Mouse (Mus musculus) liver, adult 2 months (tissue): Measurements from ENCODE around the gene Krt77. TPM values are rescaled to one million over a fixed set of nuclear protein-coding genes. Genes with fewer than 3 reads are reported as not detected.

Source experiments
- DNase-seq: peaks from one replicate; pipeline ENCODE4 v3.0.0-alpha.2; 2011; ENCODE audit warnings: low read depth, low spot score; ENCODE audit errors: extremely low read depth
- H3K27ac ChIP-seq: fragments of 200-500 bp; replicated peaks from 2 replicates; pipeline ENCODE4 v1.5.1; 2012; ENCODE audit warnings: low read depth, mild to moderate bottlenecking, control low read depth, inconsistent platforms, low read length; ENCODE audit not compliant: insufficient read depth
- H3K27me3 ChIP-seq: fragments of 200-500 bp; 2 replicates; pipeline ENCODE4 v1.6.1; 2012; ENCODE audit warnings: mild to moderate bottlenecking, moderate library complexity, low read length, inconsistent platforms; ENCODE audit not compliant: control insufficient read depth, insufficient read depth
- H3K36me3 ChIP-seq: fragments of 200-500 bp; 2 replicates; pipeline ENCODE4 v1.6.1; 2012; ENCODE audit warnings: low read length, inconsistent platforms; ENCODE audit not compliant: control insufficient read depth, insufficient read depth
- H3K4me1 ChIP-seq: fragments of 200-500 bp; 2 replicates; pipeline ENCODE4 v1.6.1; 2011; ENCODE audit warnings: low read length; ENCODE audit not compliant: control insufficient read depth, insufficient read depth
- H3K4me3 ChIP-seq: fragments of 200-500 bp; 2 replicates; pipeline ENCODE4 v1.5.1; 2011; ENCODE audit warnings: low read depth, mild to moderate bottlenecking, control low read depth, low read length, moderate library complexity; ENCODE audit not compliant: insufficient read depth
- H3K79me2 ChIP-seq: fragments of 200-500 bp; 2 replicates; pipeline ENCODE4 v1.6.1; 2012; ENCODE audit warnings: inconsistent platforms, mild to moderate bottlenecking, low read length, moderate library complexity; ENCODE audit not compliant: control insufficient read depth, insufficient read depth
- H3K9ac ChIP-seq: fragments of 200-500 bp; 2 replicates; pipeline ENCODE4 v1.6.1; 2012; ENCODE audit warnings: low read depth, mild to moderate bottlenecking, control low read depth, inconsistent platforms, low read length
- CTCF ChIP-seq: fragments of 200-500 bp; IDR thresholded peaks from 2 replicates; pipeline ENCODE4 v1.5.1; 2011; ENCODE audit warnings: low read depth, low read length, control low read depth
- POLR2A ChIP-seq: fragments of 200-500 bp; IDR thresholded peaks from 2 replicates; pipeline ENCODE4 v1.6.1; 2011; ENCODE audit warnings: low read length, control low read depth; ENCODE audit not compliant: insufficient read depth; ENCODE audit errors: extremely low read depth
- WGBS: fragments of 180-500 bp; shearing (Covaris S2); methylation state at CpG from one replicate; pipeline ENCODE4 v1.1.7; 2018; 5-methylcytosine and 5-hydroxymethylcytosine counted together
- polyA plus RNA-seq: library from polyadenylated mRNA; depleted of rRNA; stranded (reverse); fragments of >200 nt; gene quantifications from 2 replicates; pipeline ENCODE4 v1.2.3, GENCODE M21; 2012; rRNA removed
- total RNA-seq: library from RNA; depleted of rRNA; stranded (reverse); fragments of >200 nt; gene quantifications from 2 replicates; pipeline ENCODE4 v1.2.3, GENCODE M21; 2014; rRNA removed

Krt77 gene
- total and polyA plus RNA-seq, 2 experiments: not detected

- Histone ChIP-seq H3K27ac (no peak overlapping the region), H3K4me1 (no peaks in the 10 kb centered on the region), H3K36me3 (no peaks in the 10 kb centered on the region), H3K79me2 (no peaks in the 10 kb centered on the region), H3K27me3 (peaks cover 7% of the 10 kb centered on the region), H3K4me3 (no peak overlapping the region), H3K9ac (no peak overlapping the region)
- TF ChIP-seq POLR2A (no peak), CTCF (no peak)
- 19% methylated on average over 3 of the region's 3 CpGs for WGBS
- DNase-seq: no peak
These were observed 47.7 kb downstream of the Krt77 start for GRCm38 (mm10) chr15:101821786-101822185.

- 66% methylated on average over 16 of the region's 16 CpGs for WGBS
- H3K27me3 ChIP-seq: peaks cover 4% of the 10 kb centered on the region; the same call in 1 of the 2 replicates
- H3K9ac ChIP-seq: no peak within 1 kb of the TSS
- H3K36me3 ChIP-seq: no peaks in the 10 kb centered on the region
- DNase-seq: no peak
- no peak for TF ChIP-seq CTCF
- no peak for TF ChIP-seq POLR2A
- H3K4me1 ChIP-seq: no peaks in the 10 kb centered on the region
- H3K4me3 ChIP-seq: no peak within 1 kb of the TSS
- H3K27ac ChIP-seq: no peak within 1 kb of the TSS
- no peaks in the 10 kb centered on the region for H3K79me2 ChIP-seq
These were observed 51.6 kb downstream of the Krt77 start, which contains the start of gene Krt2 for GRCm38 (mm10) chr15:101817875-101818274. TSS of gene Krt2 (minus strand) at chr15:101818169.

Other genes starting within 250 kb of the Krt77 start
- not detected in 2 replicates for gene Gm5414, start 241.5 kb downstream of the Krt77 start, total RNA-seq
- not detected in 2 replicates for gene Gm5414, start 241.5 kb downstream of the Krt77 start, polyA plus RNA-seq
- not detected in 2 replicates for gene Gm5478, start 222.3 kb downstream of the Krt77 start, total RNA-seq
- gene Gm5478, start 222.3 kb downstream of the Krt77 start, polyA plus RNA-seq: not detected in 2 replicates
- gene Krt6b, start 189.4 kb downstream of the Krt77 start, total RNA-seq: not detected in 2 replicates
- not detected in 2 replicates for gene Krt6b, start 189.4 kb downstream of the Krt77 start, polyA plus RNA-seq
- gene Krt6a, start 175.4 kb downstream of the Krt77 start, total RNA-seq: not detected in 2 replicates
- not detected in 2 replicates for gene Krt6a, start 175.4 kb downstream of the Krt77 start, polyA plus RNA-seq
- gene Krt5, start 156.8 kb downstream of the Krt77 start, total RNA-seq: not detected in 2 replicates
- not detected in 2 replicates for gene Krt5, start 156.8 kb downstream of the Krt77 start, polyA plus RNA-seq
- not detected in 2 replicates for gene Krt71, start 126.6 kb downstream of the Krt77 start, total RNA-seq
- not detected in 2 replicates for gene Krt71, start 126.6 kb downstream of the Krt77 start, polyA plus RNA-seq
- not detected in 2 replicates for gene Krt72, start 83.2 kb downstream of the Krt77 start, total RNA-seq
- not detected in 2 replicates for gene Krt72, start 83.2 kb downstream of the Krt77 start, polyA plus RNA-seq
- gene Krt73, start 67.4 kb downstream of the Krt77 start, total RNA-seq: not detected in 2 replicates
- gene Krt73, start 67.4 kb downstream of the Krt77 start, polyA plus RNA-seq: not detected in 2 replicates
- gene Krt2, start 51.5 kb downstream of the Krt77 start, total RNA-seq: not detected in 2 replicates
- not detected in 2 replicates for gene Krt2, start 51.5 kb downstream of the Krt77 start, polyA plus RNA-seq
- not detected in 2 replicates for gene Krt1, start 18.9 kb downstream of the Krt77 start, total RNA-seq
- gene Krt1, start 18.9 kb downstream of the Krt77 start, polyA plus RNA-seq: not detected in 2 replicates
- not detected in 2 replicates for gene Krt76, start 23.2 kb upstream of the Krt77 start, total RNA-seq
- not detected in 2 replicates for gene Krt76, start 23.2 kb upstream of the Krt77 start, polyA plus RNA-seq
- not detected in 2 replicates for gene Krt4, start 55.0 kb upstream of the Krt77 start, total RNA-seq
- gene Krt4, start 55.0 kb upstream of the Krt77 start, polyA plus RNA-seq: 0.06 TPM in 1 of 2 replicates, not detected in the other
- gene Krt79, start 70.6 kb upstream of the Krt77 start, total RNA-seq: 0.09 TPM in 1 of 2 replicates, not detected in the other
- 0.04 and 0.10 TPM in 2 replicates for gene Krt79, start 70.6 kb upstream of the Krt77 start, polyA plus RNA-seq
- gene Krt78, start 84.6 kb upstream of the Krt77 start, total RNA-seq: not detected in 2 replicates
- not detected in 2 replicates for gene Krt78, start 84.6 kb upstream of the Krt77 start, polyA plus RNA-seq
- gene Krt8, start 134.8 kb upstream of the Krt77 start, total RNA-seq: 240 and 251 TPM in 2 replicates
- gene Krt8, start 134.8 kb upstream of the Krt77 start, polyA plus RNA-seq: 155 and 168 TPM in 2 replicates
- 255 and 258 TPM in 2 replicates for gene Krt18, start 158.5 kb upstream of the Krt77 start, total RNA-seq
- gene Krt18, start 158.5 kb upstream of the Krt77 start, polyA plus RNA-seq: 110 and 124 TPM in 2 replicates
- gene Eif4b, start 204.1 kb upstream of the Krt77 start, total RNA-seq: 119 and 130 TPM in 2 replicates
- gene Eif4b, start 204.1 kb upstream of the Krt77 start, polyA plus RNA-seq: 70.5 and 73.8 TPM in 2 replicates
- 21.8 and 36.5 TPM in 2 replicates for gene Tns2, start 230.7 kb upstream of the Krt77 start, total RNA-seq
- gene Tns2, start 230.7 kb upstream of the Krt77 start, polyA plus RNA-seq: 30.9 and 35.9 TPM in 2 replicates